8 mouse cellular contexts compared by ENCODE assay signal in the genomic region with DNA sequence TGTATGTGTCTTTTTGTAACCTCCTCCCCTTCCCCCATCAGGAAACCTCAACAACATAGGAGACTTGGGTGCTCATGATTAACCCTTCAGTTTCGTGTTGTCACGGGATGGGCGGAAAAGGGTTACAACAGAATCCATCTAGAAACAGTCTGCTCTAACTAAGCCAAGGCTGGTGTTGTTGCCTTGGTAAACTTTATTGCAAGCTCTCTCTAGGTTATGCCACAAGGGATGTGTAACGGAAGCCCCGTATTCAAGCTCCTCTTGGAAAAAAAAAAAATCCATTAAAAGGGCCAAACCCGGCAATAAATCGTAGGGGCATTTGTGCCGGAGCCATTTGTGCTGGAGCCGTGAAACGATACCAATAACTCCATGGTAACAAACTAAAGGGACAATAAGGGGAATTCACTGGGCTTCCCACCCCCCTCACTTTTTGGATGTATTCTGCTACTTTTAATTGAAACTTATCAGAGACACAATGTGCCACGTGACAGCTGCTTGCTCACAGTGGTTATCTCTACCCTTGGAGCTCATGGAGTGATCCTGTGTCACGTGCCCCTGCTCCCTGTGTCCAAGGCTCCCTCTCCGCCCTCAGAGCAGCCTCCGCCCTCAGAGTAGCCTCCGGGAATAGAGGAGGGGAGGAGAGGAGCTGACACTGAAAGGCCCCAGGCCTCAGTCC. TPM values are rescaled to one million over a fixed set of nuclear protein-coding genes. Genes with fewer than 3 reads are reported as not detected.
DNase-seq lines count a peak whose midpoint lies in the region; ATAC-seq lines count a peak whose summit lies in the region.

No protein-coding gene starts in this region.

- WGBS in midbrain, embryonic 13.5 days: 58% methylated on average over 15 of the region's 15 CpGs
- 59% methylated on average over 15 of the region's 15 CpGs for WGBS in midbrain, embryonic 16.5 days
- 40% methylated on average over 15 of the region's 15 CpGs for WGBS in hindbrain, embryonic 13.5 days
- 63% methylated on average over 15 of the region's 15 CpGs for WGBS in liver, embryonic 11.5 days

- H3K9me3 ChIP-seq in midbrain, embryonic 13.5 days: no peaks in the 10 kb centered on the region
- no peaks in the 10 kb centered on the region for H3K9me3 ChIP-seq in midbrain, embryonic 16.5 days (replicated peaks; ENCODE audit: control insufficient read depth, low read length, poor library complexity, severe bottlenecking)
- no peaks in the 10 kb centered on the region for H3K9me3 ChIP-seq in hindbrain, embryonic 13.5 days
- H3K9me3 ChIP-seq in liver, embryonic 11.5 days (ENCODE audit: control insufficient read depth, low read length): no peaks in the 10 kb centered on the region

- no peaks in the 10 kb centered on the region for H3K36me3 ChIP-seq in midbrain, embryonic 13.5 days
- no peaks in the 10 kb centered on the region for H3K36me3 ChIP-seq in midbrain, embryonic 16.5 days (ENCODE audit: control insufficient read depth, insufficient read depth, low read length)
- H3K36me3 ChIP-seq in hindbrain, embryonic 13.5 days: no peaks in the 10 kb centered on the region
- H3K36me3 ChIP-seq in liver, embryonic 11.5 days (ENCODE audit: control insufficient read depth, insufficient read depth, low read length): no peaks in the 10 kb centered on the region

- H3K4me3 ChIP-seq in midbrain, embryonic 13.5 days (replicated peaks): no peak overlapping the region
- no peak overlapping the region for H3K4me3 ChIP-seq in midbrain, embryonic 16.5 days (ENCODE audit: low read depth, low read length)
- no peak overlapping the region for H3K4me3 ChIP-seq in hindbrain, embryonic 13.5 days
- H3K4me3 ChIP-seq in liver, embryonic 11.5 days (ENCODE audit: low read depth, low read length): no peak overlapping the region

- H3K9ac ChIP-seq in midbrain, embryonic 13.5 days (replicated peaks): 0 out of 2 replicates have a peak overlapping the region, but pooled peaks have one; percentile 6
- no peak overlapping the region for H3K9ac ChIP-seq in midbrain, embryonic 16.5 days (ENCODE audit: low read depth, low read length)
- no peak overlapping the region for H3K9ac ChIP-seq in hindbrain, embryonic 13.5 days
- H3K9ac ChIP-seq in liver, embryonic 11.5 days (ENCODE audit: low read depth, low read length): peak overlapping the region; percentile 8

- no peak for DNase-seq in liver, embryonic 11.5 days (ENCODE audit: low spot score)
- DNase-seq in layer of hippocampus, adult 9-10 months (ENCODE audit: low spot score): no peak
- DNase-seq in cerebellum, adult 18-20 months: no peak

- no peak overlapping the region for H3K4me2 ChIP-seq in midbrain, embryonic 13.5 days (replicated peaks)
- no peak overlapping the region for H3K4me2 ChIP-seq in midbrain, embryonic 16.5 days (ENCODE audit: low read length)
- peak overlapping the region; percentile 21; the same call in 1 of the 2 replicates for H3K4me2 ChIP-seq in hindbrain, embryonic 13.5 days
- peak overlapping the region; percentile 18; the same call in 1 of the 2 replicates for H3K4me2 ChIP-seq in liver, embryonic 11.5 days

- no peak overlapping the region for H3K27ac ChIP-seq in midbrain, embryonic 13.5 days
- no peak overlapping the region for H3K27ac ChIP-seq in midbrain, embryonic 16.5 days (ENCODE audit: low read length)
- no peak overlapping the region for H3K27ac ChIP-seq in hindbrain, embryonic 13.5 days
- H3K27ac ChIP-seq in liver, embryonic 11.5 days (ENCODE audit: low read depth, low read length): peak overlapping the region; percentile 82

- 0 out of 2 replicates have a peak, but pooled peaks cover 2% of the 10 kb centered on the region for H3K27me3 ChIP-seq in midbrain, embryonic 13.5 days
- no peaks in the 10 kb centered on the region for H3K27me3 ChIP-seq in midbrain, embryonic 16.5 days (ENCODE audit: control insufficient read depth, insufficient read depth, low read depth, low read length)
- H3K27me3 ChIP-seq in hindbrain, embryonic 13.5 days: no peaks in the 10 kb centered on the region
- no peaks in the 10 kb centered on the region for H3K27me3 ChIP-seq in liver, embryonic 11.5 days (replicated peaks; ENCODE audit: control insufficient read depth, insufficient read depth, low read length)

- peaks cover 15% of the 10 kb centered on the region for H3K4me1 ChIP-seq in midbrain, embryonic 13.5 days (replicated peaks)
- H3K4me1 ChIP-seq in midbrain, embryonic 16.5 days (ENCODE audit: control insufficient read depth, insufficient read depth, low read length): peaks cover 7% of the 10 kb centered on the region
- H3K4me1 ChIP-seq in hindbrain, embryonic 13.5 days (replicated peaks): peaks cover 23% of the 10 kb centered on the region
- peaks cover 12% of the 10 kb centered on the region for H3K4me1 ChIP-seq in liver, embryonic 11.5 days (replicated peaks; ENCODE audit: control insufficient read depth, insufficient read depth, low read length)

- ATAC-seq in midbrain, embryonic 13.5 days: 0 out of 2 replicates have a peak, but pooled peaks have one; percentile 40
- ATAC-seq in midbrain, embryonic 16.5 days: no peak
- peak; percentile 86 for ATAC-seq in erythroid progenitor cell, adult 5-6 weeks (replicated peaks; ENCODE audit: low FRiP score, poor library complexity, severe bottlenecking)
- ATAC-seq in hindbrain, embryonic 13.5 days (ENCODE audit: low FRiP score): peak; percentile 63
- peak; percentile 81 for ATAC-seq in liver, embryonic 11.5 days (replicated peaks; ENCODE audit: low FRiP score)
- no peak for ATAC-seq in granulocyte monocyte progenitor cell, adult 5-6 weeks (replicated peaks; ENCODE audit: poor library complexity, severe bottlenecking)

RNA-seq across cellular contexts. Expression of gene 1700024P04Rik, which starts 34.3 kb away (rescaled TPM):
- not detected in 2 replicates for polyA plus RNA-seq in midbrain, embryonic 13.5 days (2015; fragmentation: Nextera tagmentation; extraction: Ambion mirVana)
- polyA plus RNA-seq in midbrain, embryonic 16.5 days (2015; fragmentation: Nextera tagmentation; extraction: Ambion mirVana): not detected in 2 replicates
- total RNA-seq in erythroid progenitor cell, adult 5-6 weeks (2015; ENCODE audit: low replicate concordance): not detected in 2 replicates
- not detected in 2 replicates for total RNA-seq in erythroid progenitor cell, adult 5-6 weeks (2017; ENCODE audit: low replicate concordance)
- not detected in 2 replicates for polyA plus RNA-seq in hindbrain, embryonic 13.5 days (2015; fragmentation: Nextera tagmentation; extraction: Ambion mirVana)
- polyA plus RNA-seq in liver, embryonic 11.5 days (2014; fragmentation: Nextera tagmentation; extraction: Ambion mirVana): not detected in 2 replicates
- not detected in 2 replicates for total RNA-seq in granulocyte monocyte progenitor cell, adult 5-6 weeks (2014; fragmentation: Nextera tagmentation)
- total RNA-seq in granulocyte monocyte progenitor cell, adult 5-6 weeks (2017): not detected in 2 replicates

Comparison
In these comparisons a context has a peak if more than half of its experiments do, and no peak if none do; other contexts are left out.
1. ATAC-seq: peak in midbrain, embryonic 13.5 days (single experiment), erythroid progenitor cell, adult 5-6 weeks (single experiment), hindbrain, embryonic 13.5 days (single experiment) and liver, embryonic 11.5 days (single experiment); none in midbrain, embryonic 16.5 days (single experiment) and granulocyte monocyte progenitor cell, adult 5-6 weeks (single experiment).
2. H3K9ac ChIP-seq: peak in midbrain, embryonic 13.5 days (single experiment) and liver, embryonic 11.5 days (single experiment); none in midbrain, embryonic 16.5 days (single experiment) and hindbrain, embryonic 13.5 days (single experiment).
3. H3K4me2 ChIP-seq: peak in hindbrain, embryonic 13.5 days (single experiment) and liver, embryonic 11.5 days (single experiment); none in midbrain, embryonic 13.5 days (single experiment) and midbrain, embryonic 16.5 days (single experiment).